Mouse (Mus musculus) erythroblast, embryonic 14.5 days (primary cell): ENCODE measurements at regions not wholly inside any gene's neighbourhood (a gene's known extent, or its start where the extent isn't known, plus 50 kb on each side); places are given as distances from the start of the nearest gene placed in this dataset.

Source experiments
- GATA1 ChIP-seq: IDR thresholded peaks from 2 replicates; pipeline ENCODE4 v1.6.1; 2012; ENCODE audit warnings: low read length, inconsistent platforms, mixed read lengths
- TAL1 ChIP-seq: IDR thresholded peaks from 3 replicates; pipeline ENCODE4 v1.6.1; 2012; ENCODE audit warnings: low read length, inconsistent platforms, mixed read lengths

- TF ChIP-seq GATA1: no peak
- no peak for TF ChIP-seq TAL1
Observed at GRCm38 (mm10) chr1:184621950-184622349, 110.5 kb downstream of the Hlx start.
